Mouse (Mus musculus): ENCODE measurements around the gene Clasrp. TPM values are rescaled to one million over a fixed set of nuclear protein-coding genes. Genes with fewer than 3 reads are reported as not detected.

Gene Clasrp
- polyA plus RNA-seq, 1 experiment from 2014 or later: 45.5 TPM

DNA sequence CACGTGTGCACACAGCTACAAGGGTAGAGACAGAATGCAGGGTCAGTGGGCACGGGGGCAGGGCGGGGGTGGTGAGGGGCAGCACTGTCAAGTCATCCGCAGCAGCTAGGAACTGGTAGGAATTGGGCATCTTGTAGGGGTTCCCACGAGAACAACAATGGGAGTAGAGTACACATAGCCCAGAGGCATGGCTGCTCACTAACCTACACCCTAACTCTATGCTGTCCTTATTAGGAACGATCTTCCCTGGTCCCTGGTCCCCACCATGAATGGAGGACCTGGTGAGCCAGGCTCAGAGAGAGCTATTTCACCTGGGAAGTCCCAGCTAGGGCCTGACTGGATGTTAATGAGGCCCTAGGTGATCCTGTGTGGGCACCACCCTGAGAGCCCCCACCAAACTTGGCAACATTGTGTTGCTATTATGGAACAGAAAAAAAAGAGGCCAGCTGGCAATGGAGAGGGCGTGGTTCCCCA is 62.6 kb downstream of the Clasrp start:
- H3K4me1 ChIP-seq (replicated peaks; ENCODE audit: control insufficient read depth, insufficient read depth, low read length): peaks cover 8% of the 10 kb centered on the region; the same call in 1 of the 2 replicates
- no peak overlapping the region for H3K9ac ChIP-seq (ENCODE audit: low read depth, low read length)
- no peak overlapping the region for H3K4me2 ChIP-seq
- no peak for ATAC-seq (replicated peaks; ENCODE audit: low FRiP score)
- H3K9me3 ChIP-seq (ENCODE audit: control insufficient read depth, low read length): no peaks in the 10 kb centered on the region
- H3K27ac ChIP-seq (ENCODE audit: low read depth, low read length): no peak overlapping the region
- 88% methylated on average over 7 of the region's 7 CpGs for WGBS
- H3K27me3 ChIP-seq (replicated peaks; ENCODE audit: control insufficient read depth, insufficient read depth, low read length): no peaks in the 10 kb centered on the region
- H3K36me3 ChIP-seq (ENCODE audit: control insufficient read depth, insufficient read depth, low read length): 0 out of 2 replicates have a peak, but pooled peaks cover 2% of the 10 kb centered on the region
- no peak overlapping the region for H3K4me3 ChIP-seq (ENCODE audit: low read depth, low read length)
- no peak for DNase-seq (ENCODE audit: low spot score)

DNA sequence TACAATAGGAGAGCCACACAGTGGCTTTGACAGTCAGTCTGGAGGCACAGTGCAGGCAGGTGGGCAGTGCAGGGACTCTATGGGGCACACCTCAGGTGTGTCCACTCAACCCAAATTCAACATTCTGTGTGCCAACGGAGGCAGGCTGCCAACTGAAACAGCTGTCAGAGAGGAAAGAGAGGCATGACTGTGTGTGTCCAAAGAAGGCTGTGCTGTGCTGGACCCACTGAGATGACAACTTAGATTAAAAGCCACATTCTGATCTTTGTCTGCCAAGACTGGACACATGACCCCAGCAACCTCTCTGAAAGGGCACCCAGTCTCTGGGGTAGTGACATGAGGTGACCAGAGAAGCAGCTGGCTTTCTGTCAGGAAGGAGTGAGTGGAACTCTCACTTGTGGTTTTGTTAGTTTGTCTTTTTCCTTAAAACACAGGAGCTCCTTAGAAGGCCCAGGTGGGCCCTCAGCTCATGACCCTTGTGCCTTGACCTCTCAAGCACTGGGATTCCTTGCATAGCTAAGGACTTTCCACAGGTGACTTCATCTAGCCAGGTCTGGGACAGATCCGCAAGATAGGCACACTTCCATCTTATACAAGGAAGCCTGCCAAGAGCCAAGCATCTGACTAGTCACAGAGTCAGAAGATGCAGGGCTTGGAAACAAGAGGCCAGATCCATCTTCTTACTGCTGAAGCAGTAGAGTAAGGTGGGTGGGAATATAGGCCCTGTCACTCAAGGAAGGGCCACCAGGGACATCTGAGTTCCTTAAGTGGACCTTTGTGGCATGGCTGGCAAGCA is 63.3 kb downstream of the Clasrp start:
- H3K4me1 ChIP-seq (replicated peaks; ENCODE audit: control insufficient read depth, insufficient read depth, low read length): peaks cover 2% of the 10 kb centered on the region; the same call in 1 of the 2 replicates
- no peaks in the 10 kb centered on the region for H3K27me3 ChIP-seq (replicated peaks; ENCODE audit: control insufficient read depth, insufficient read depth, low read length)
- no peak overlapping the region for H3K27ac ChIP-seq (ENCODE audit: low read depth, low read length)
- no peak for ATAC-seq (replicated peaks; ENCODE audit: low FRiP score)
- H3K4me3 ChIP-seq (ENCODE audit: low read depth, low read length): no peak overlapping the region
- no peak for DNase-seq (ENCODE audit: low spot score)
- 0 out of 2 replicates have a peak, but pooled peaks cover 2% of the 10 kb centered on the region for H3K36me3 ChIP-seq (ENCODE audit: control insufficient read depth, insufficient read depth, low read length)
- WGBS: 92% methylated on average over 2 of the region's 2 CpGs
- H3K9ac ChIP-seq (ENCODE audit: low read depth, low read length): no peak overlapping the region
- no peak overlapping the region for H3K4me2 ChIP-seq
- H3K9me3 ChIP-seq (ENCODE audit: control insufficient read depth, low read length): no peaks in the 10 kb centered on the region

- Histone ChIP-seq H3K36me3 (ENCODE audit: control insufficient read depth, insufficient read depth, low read length) (peaks cover 50% of the 10 kb centered on the region), H3K9me3 (ENCODE audit: control insufficient read depth, low read length) (no peaks in the 10 kb centered on the region)
- no peak for ATAC-seq (replicated peaks; ENCODE audit: low FRiP score)
These were observed 69.6 kb downstream of the Clasrp start for GRCm38 (mm10) chr7:19534676-19535075.

GRCm38 (mm10) chr7:19532240-19532639 is 72.0 kb downstream of the Clasrp start:
- DNase-seq (ENCODE audit: low spot score): no peak
- Histone ChIP-seq H3K4me3 (ENCODE audit: low read depth, low read length) (no peak overlapping the region), H3K4me2 (no peak overlapping the region), H3K9me3 (ENCODE audit: control insufficient read depth, low read length) (no peaks in the 10 kb centered on the region), H3K4me1 (replicated peaks; ENCODE audit: control insufficient read depth, insufficient read depth, low read length) (no peaks in the 10 kb centered on the region), H3K27me3 (replicated peaks; ENCODE audit: control insufficient read depth, insufficient read depth, low read length) (no peaks in the 10 kb centered on the region), H3K36me3 (ENCODE audit: control insufficient read depth, insufficient read depth, low read length) (peaks cover 54% of the 10 kb centered on the region), H3K27ac (ENCODE audit: low read depth, low read length) (no peak overlapping the region), H3K9ac (ENCODE audit: low read depth, low read length) (no peak overlapping the region)
- ATAC-seq (replicated peaks; ENCODE audit: low FRiP score): no peak
- WGBS: 91% methylated on average over 14 of the region's 14 CpGs

More at GRCm38 (mm10) chr7:19534676-19535075, 69.6 kb downstream of the Clasrp start:
- 96% methylated on average over 10 of the region's 10 CpGs for WGBS
- H3K4me1 ChIP-seq (replicated peaks; ENCODE audit: control insufficient read depth, insufficient read depth, low read length): no peaks in the 10 kb centered on the region
- no peak overlapping the region for H3K4me3 ChIP-seq (ENCODE audit: low read depth, low read length)
- H3K27ac ChIP-seq (ENCODE audit: low read depth, low read length): no peak overlapping the region
- no peak overlapping the region for H3K9ac ChIP-seq (ENCODE audit: low read depth, low read length)
- H3K27me3 ChIP-seq (replicated peaks; ENCODE audit: control insufficient read depth, insufficient read depth, low read length): no peaks in the 10 kb centered on the region
- DNase-seq (ENCODE audit: low spot score): no peak
- no peak overlapping the region for H3K4me2 ChIP-seq

DNA sequence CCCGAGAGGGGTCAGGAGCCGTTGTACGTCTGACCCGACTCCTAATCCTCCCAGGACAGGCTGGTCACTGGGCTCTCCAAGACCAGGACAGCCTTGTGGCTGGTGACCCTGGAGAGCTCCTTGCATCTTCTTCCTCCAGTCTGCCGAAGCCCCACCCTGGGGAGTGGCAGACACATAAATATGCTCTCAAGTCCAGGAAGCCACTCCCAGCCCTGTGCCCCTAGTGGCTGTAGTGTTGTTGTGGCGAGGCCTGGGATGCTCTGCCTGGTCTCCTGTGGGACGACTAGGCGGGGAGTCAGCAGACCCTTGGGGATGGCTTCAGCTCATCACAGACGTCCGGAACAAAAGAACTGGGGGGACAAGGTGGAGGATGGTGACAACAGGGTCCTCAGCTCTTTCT is 73.2 kb downstream of the Clasrp start:
- Histone ChIP-seq H3K4me2 (no peak overlapping the region), H3K4me3 (ENCODE audit: low read depth, low read length) (no peak overlapping the region), H3K36me3 (ENCODE audit: control insufficient read depth, insufficient read depth, low read length) (peaks cover 54% of the 10 kb centered on the region), H3K9ac (ENCODE audit: low read depth, low read length) (no peak overlapping the region), H3K27me3 (replicated peaks; ENCODE audit: control insufficient read depth, insufficient read depth, low read length) (no peaks in the 10 kb centered on the region), H3K4me1 (replicated peaks; ENCODE audit: control insufficient read depth, insufficient read depth, low read length) (no peaks in the 10 kb centered on the region), H3K27ac (ENCODE audit: low read depth, low read length) (no peak overlapping the region), H3K9me3 (ENCODE audit: control insufficient read depth, low read length) (no peaks in the 10 kb centered on the region)
- ATAC-seq (replicated peaks; ENCODE audit: low FRiP score) (no peak), DNase-seq (ENCODE audit: low spot score) (no peak)
- 81% methylated on average over 10 of the region's 10 CpGs for whole genome bisulfite sequencing

Other genes with a start within 250 kb of the Clasrp start
- 28.7 and 30.2 TPM in 2 replicates for gene Cd3eap, start 245.0 kb downstream of the Clasrp start, polyA plus RNA-seq (2014; fragmentation: Nextera tagmentation; extraction: Ambion mirVana)
- 3.9 and 4.2 TPM in 2 replicates for gene Ppp1r13l, start 244.7 kb downstream of the Clasrp start, polyA plus RNA-seq (2014; fragmentation: Nextera tagmentation; extraction: Ambion mirVana)
- gene Ercc2, start 222.5 kb downstream of the Clasrp start, polyA plus RNA-seq (2014; fragmentation: Nextera tagmentation; extraction: Ambion mirVana): 14.0 and 15.6 TPM in 2 replicates
- 0.71 and 0.99 TPM in 2 replicates for gene Klc3, start 200.4 kb downstream of the Clasrp start, polyA plus RNA-seq (2014; fragmentation: Nextera tagmentation; extraction: Ambion mirVana)
- gene Ckm, start 199.7 kb downstream of the Clasrp start, polyA plus RNA-seq (2014; fragmentation: Nextera tagmentation; extraction: Ambion mirVana): 0.34 and 0.40 TPM in 2 replicates
- 6.7 and 7.7 TPM in 2 replicates for gene Mark4, start 145.7 kb downstream of the Clasrp start, polyA plus RNA-seq (2014; fragmentation: Nextera tagmentation; extraction: Ambion mirVana)
- gene Exoc3l2, start 141.2 kb downstream of the Clasrp start, polyA plus RNA-seq (2014; fragmentation: Nextera tagmentation; extraction: Ambion mirVana): 4.3 and 5.6 TPM in 2 replicates
- gene Bloc1s3, start 96.1 kb downstream of the Clasrp start, polyA plus RNA-seq (2014; fragmentation: Nextera tagmentation; extraction: Ambion mirVana): 2.0 and 2.1 TPM in 2 replicates
- 97.4 and 108 TPM in 2 replicates for gene Trappc6a, start 96.1 kb downstream of the Clasrp start, polyA plus RNA-seq (2014; fragmentation: Nextera tagmentation; extraction: Ambion mirVana)
- not detected in 2 replicates for gene Nkpd1, start 86.6 kb downstream of the Clasrp start, polyA plus RNA-seq (2014; fragmentation: Nextera tagmentation; extraction: Ambion mirVana)
- 2.9 and 3.1 TPM in 2 replicates for gene Ppp1r37, start 41.4 kb downstream of the Clasrp start, polyA plus RNA-seq (2014; fragmentation: Nextera tagmentation; extraction: Ambion mirVana)
- gene Zfp296, start 27.2 kb downstream of the Clasrp start, polyA plus RNA-seq (2014; fragmentation: Nextera tagmentation; extraction: Ambion mirVana): 2.3 and 2.4 TPM in 2 replicates
- gene Gemin7, start 26.9 kb downstream of the Clasrp start, polyA plus RNA-seq (2014; fragmentation: Nextera tagmentation; extraction: Ambion mirVana): 133 and 142 TPM in 2 replicates
- 2.0 and 2.3 TPM in 2 replicates for gene Relb, start 25.0 kb upstream of the Clasrp start, polyA plus RNA-seq (2014; fragmentation: Nextera tagmentation; extraction: Ambion mirVana)
- gene Clptm1, start 60.5 kb upstream of the Clasrp start, polyA plus RNA-seq (2014; fragmentation: Nextera tagmentation; extraction: Ambion mirVana): 89.9 and 94.9 TPM in 2 replicates
- gene Apoc2, start 73.5 kb upstream of the Clasrp start, polyA plus RNA-seq (2014; fragmentation: Nextera tagmentation; extraction: Ambion mirVana): 235 and 244 TPM in 2 replicates
- not detected in 2 replicates for gene Gm44805, start 76.9 kb upstream of the Clasrp start, polyA plus RNA-seq (2014; fragmentation: Nextera tagmentation; extraction: Ambion mirVana)
- gene Apoc4, start 77.0 kb upstream of the Clasrp start, polyA plus RNA-seq (2014; fragmentation: Nextera tagmentation; extraction: Ambion mirVana): 4.8 and 5.4 TPM in 2 replicates
- gene Apoc1, start 88.2 kb upstream of the Clasrp start, polyA plus RNA-seq (2014; fragmentation: Nextera tagmentation; extraction: Ambion mirVana): 173 and 199 TPM in 2 replicates
- gene Apoe, start 94.7 kb upstream of the Clasrp start, polyA plus RNA-seq (2014; fragmentation: Nextera tagmentation; extraction: Ambion mirVana): 1,439 and 1,470 TPM in 2 replicates
- 259 and 264 TPM in 2 replicates for gene Tomm40, start 111.0 kb upstream of the Clasrp start, polyA plus RNA-seq (2014; fragmentation: Nextera tagmentation; extraction: Ambion mirVana)
- gene Nectin2, start 146.0 kb upstream of the Clasrp start, polyA plus RNA-seq (2014; fragmentation: Nextera tagmentation; extraction: Ambion mirVana): 55.9 and 58.4 TPM in 2 replicates
- 17.5 and 21.8 TPM in 2 replicates for gene Bcam, start 166.5 kb upstream of the Clasrp start, polyA plus RNA-seq (2014; fragmentation: Nextera tagmentation; extraction: Ambion mirVana)
- 1.4 TPM in 2 replicates for gene Cblc, start 192.3 kb upstream of the Clasrp start, polyA plus RNA-seq (2014; fragmentation: Nextera tagmentation; extraction: Ambion mirVana)
- gene Bcl3, start 218.3 kb upstream of the Clasrp start, polyA plus RNA-seq (2014; fragmentation: Nextera tagmentation; extraction: Ambion mirVana): 5.4 and 7.0 TPM in 2 replicates
- not detected in 2 replicates for gene Gm19345, start 247.5 kb upstream of the Clasrp start, polyA plus RNA-seq (2014; fragmentation: Nextera tagmentation; extraction: Ambion mirVana)